8 mouse cellular contexts compared by ENCODE assay signal in genomic region chr11:78792465-78792864, GRCm38 (mm10). TPM values are rescaled to one million over a fixed set of nuclear protein-coding genes. Genes with fewer than 3 reads are reported as not detected.
DNase-seq lines count a peak whose midpoint lies in the region; ATAC-seq and TF ChIP-seq lines count a peak whose summit lies in the region.

No protein-coding gene starts in this region.

- H3K4me2 ChIP-seq in heart, embryonic 16.5 days (ENCODE audit: low read depth, low read length): peak overlapping the region; percentile 55
- peak overlapping the region; percentile 36 for H3K4me2 ChIP-seq in hindbrain, postnatal 0 days (ENCODE audit: low read depth, low read length)
- H3K4me2 ChIP-seq in midbrain, embryonic 14.5 days (ENCODE audit: low read length): peak overlapping the region; percentile 23

- 34% methylated on average over 11 of the region's 11 CpGs for WGBS in heart, embryonic 16.5 days
- 3% methylated on average over 11 of the region's 11 CpGs for WGBS in bone marrow, adult 2 months
- 13% methylated on average over 11 of the region's 11 CpGs for WGBS in hindbrain, postnatal 0 days
- WGBS in midbrain, embryonic 14.5 days: 13% methylated on average over 11 of the region's 11 CpGs

- H3K36me3 ChIP-seq in heart, embryonic 16.5 days (ENCODE audit: control insufficient read depth, insufficient read depth): no peaks in the 10 kb centered on the region
- H3K36me3 ChIP-seq in hindbrain, postnatal 0 days (ENCODE audit: insufficient read depth, low read length): no peaks in the 10 kb centered on the region
- no peaks in the 10 kb centered on the region for H3K36me3 ChIP-seq in midbrain, embryonic 14.5 days (ENCODE audit: control insufficient read depth, insufficient read depth, low read length)

- H3K4me1 ChIP-seq in heart, embryonic 16.5 days (ENCODE audit: control insufficient read depth, insufficient read depth, low read length): peaks cover 17% of the 10 kb centered on the region
- no peaks in the 10 kb centered on the region; the same call in 1 of the 2 replicates for H3K4me1 ChIP-seq in bone marrow, adult 2 months (ENCODE audit: control insufficient read depth, insufficient read depth, low read length)
- H3K4me1 ChIP-seq in hindbrain, postnatal 0 days (ENCODE audit: insufficient read depth, low read length): peaks cover 9% of the 10 kb centered on the region; the same call in 1 of the 2 replicates
- H3K4me1 ChIP-seq in midbrain, embryonic 14.5 days (ENCODE audit: control insufficient read depth, insufficient read depth, low read length): peaks cover 19% of the 10 kb centered on the region

- no peak for ATAC-seq in heart, embryonic 16.5 days (replicated peaks; ENCODE audit: extremely low read depth, insufficient read depth, low FRiP score)
- ATAC-seq in hindbrain, postnatal 0 days: no peak
- ATAC-seq in midbrain, embryonic 14.5 days (ENCODE audit: low FRiP score, low TSS enrichment): no peak

- no peaks in the 10 kb centered on the region for H3K9me3 ChIP-seq in heart, embryonic 16.5 days (replicated peaks; ENCODE audit: control insufficient read depth, low read length)
- no peaks in the 10 kb centered on the region for H3K9me3 ChIP-seq in hindbrain, postnatal 0 days (ENCODE audit: low read length)
- H3K9me3 ChIP-seq in midbrain, embryonic 14.5 days (ENCODE audit: control insufficient read depth, low read length): no peaks in the 10 kb centered on the region

- H3K9ac ChIP-seq in heart, embryonic 16.5 days (ENCODE audit: low read length): peak overlapping the region; percentile 45
- H3K9ac ChIP-seq in hindbrain, postnatal 0 days (replicated peaks; ENCODE audit: low read length): peak overlapping the region; percentile 13
- no peak overlapping the region for H3K9ac ChIP-seq in midbrain, embryonic 14.5 days (replicated peaks; ENCODE audit: low read length)

- H3K27me3 ChIP-seq in heart, embryonic 16.5 days (ENCODE audit: control insufficient read depth, insufficient read depth, low read length): no peaks in the 10 kb centered on the region
- H3K27me3 ChIP-seq in hindbrain, postnatal 0 days (ENCODE audit: insufficient read depth, low read length): no peaks in the 10 kb centered on the region
- no peaks in the 10 kb centered on the region for H3K27me3 ChIP-seq in midbrain, embryonic 14.5 days (ENCODE audit: control insufficient read depth, insufficient read depth, low read length)

- no peak for TF ChIP-seq CTCF in bone marrow, adult 2 months (IDR thresholded peaks at IDR 0.05; ENCODE audit: control insufficient read depth, insufficient read depth, low read length)
- TF ChIP-seq CTCF in hindbrain, postnatal 0 days (IDR thresholded peaks at IDR 0.05; ENCODE audit: low read depth): no peak

- no peak for TF ChIP-seq POLR2A in bone marrow, adult 2 months (IDR thresholded peaks at IDR 0.05; ENCODE audit: borderline replicate concordance, control insufficient read depth, low read depth, low read length)

- H3K4me3 ChIP-seq in heart, embryonic 16.5 days (ENCODE audit: low read length): peak overlapping the region; percentile 28
- H3K4me3 ChIP-seq in bone marrow, adult 2 months (replicated peaks; ENCODE audit: control insufficient read depth, low read depth, low read length): peak overlapping the region; percentile 58
- no peak overlapping the region for H3K4me3 ChIP-seq in hindbrain, postnatal 0 days (ENCODE audit: low read length)
- H3K4me3 ChIP-seq in midbrain, embryonic 14.5 days (replicated peaks; ENCODE audit: low read depth, low read length): no peak overlapping the region

- H3K27ac ChIP-seq in heart, embryonic 16.5 days (ENCODE audit: low read length): no peak overlapping the region
- H3K27ac ChIP-seq in bone marrow, adult 2 months (ENCODE audit: control insufficient read depth, insufficient read depth, low read depth, low read length, poor library complexity): peak overlapping the region; percentile 62
- no peak overlapping the region for H3K27ac ChIP-seq in hindbrain, postnatal 0 days
- no peak overlapping the region for H3K27ac ChIP-seq in midbrain, embryonic 14.5 days (replicated peaks; ENCODE audit: low read depth, low read length)

- no peak for DNase-seq in heart, postnatal 4 days
- peak; percentile 28 for DNase-seq in hindbrain, postnatal 0 days (ENCODE audit: low spot score)
- peak; percentile 44 for DNase-seq in midbrain, embryonic 14.5 days
- DNase-seq in thymus, postnatal 4 days: peak; percentile 51
- DNase-seq in kidney, postnatal 14 days: no peak
- no peak for DNase-seq in embryo, embryonic 10 days (ENCODE audit: low spot score)

RNA-seq across cellular contexts. Expression of gene Lyrm9, which starts 33.9 kb away (rescaled TPM):
- polyA plus RNA-seq in heart, embryonic 16.5 days (2015; fragmentation: Nextera tagmentation; extraction: Ambion mirVana): 31.3 and 36.6 TPM in 2 replicates
- total RNA-seq in heart, postnatal 4 days (2021): 10 to 100 TPM; 33.0 to 34.3 TPM
- polyA plus RNA-seq in bone marrow, adult 2 months (2011; ENCODE audit: insufficient read depth, insufficient read length, low replicate concordance, missing spikeins): 19.0 and 27.0 TPM in 2 replicates
- total RNA-seq in hindbrain, postnatal 0 days (2014; rRNA removed): 17.5 and 44.2 TPM in 2 replicates
- 48.5 and 51.6 TPM in 2 replicates for polyA plus RNA-seq in hindbrain, postnatal 0 days (2015; fragmentation: Nextera tagmentation; extraction: Ambion mirVana)
- polyA plus RNA-seq in midbrain, embryonic 14.5 days (2014; fragmentation: Nextera tagmentation; extraction: Ambion mirVana): 26.1 and 30.9 TPM in 2 replicates

RNA-seq across cellular contexts. Expression of gene Ccnq, which starts 40.9 kb away (rescaled TPM):
- 27.8 and 30.9 TPM in 2 replicates for polyA plus RNA-seq in heart, embryonic 16.5 days (2015; fragmentation: Nextera tagmentation; extraction: Ambion mirVana)
- total RNA-seq in heart, postnatal 4 days (2021): 10 to 100 TPM; 22.2 to 22.3 TPM
- 11.2 and 11.7 TPM in 2 replicates for polyA plus RNA-seq in bone marrow, adult 2 months (2011; ENCODE audit: insufficient read depth, insufficient read length, low replicate concordance, missing spikeins)
- total RNA-seq in hindbrain, postnatal 0 days (2014; rRNA removed): 35.9 and 39.0 TPM in 2 replicates
- 35.4 and 37.5 TPM in 2 replicates for polyA plus RNA-seq in hindbrain, postnatal 0 days (2015; fragmentation: Nextera tagmentation; extraction: Ambion mirVana)
- 34.9 and 35.2 TPM in 2 replicates for polyA plus RNA-seq in midbrain, embryonic 14.5 days (2014; fragmentation: Nextera tagmentation; extraction: Ambion mirVana)

Comparison
In these comparisons a context has a peak if more than half of its experiments do, and no peak if none do; other contexts are left out.
1. H3K4me3 ChIP-seq: peak in heart, embryonic 16.5 days (single experiment) and bone marrow, adult 2 months (single experiment); none in hindbrain, postnatal 0 days (single experiment) and midbrain, embryonic 14.5 days (single experiment).
2. DNase-seq: peak in hindbrain, postnatal 0 days (single experiment), midbrain, embryonic 14.5 days (single experiment) and thymus, postnatal 4 days (single experiment); none in heart, postnatal 4 days (single experiment), kidney, postnatal 14 days (single experiment) and embryo, embryonic 10 days (single experiment).
3. Peak in every context shown above with its lines, with median percentiles within 50 percentile points of each other: H3K4me2 ChIP-seq.